Mouse (Mus musculus) embryonic fibroblast, embryonic 13.5 days (primary cell): ENCODE results near the gene Prepl.

ENCODE experiments used
- CTCF ChIP-seq: IDR thresholded peaks from 2 replicates; pipeline ENCODE4 v1.5.1; 2011; ENCODE audit warnings: mild to moderate bottlenecking, control low read depth, low read length, moderate library complexity, borderline replicate concordance; ENCODE audit not compliant: insufficient read depth
- POLR2A ChIP-seq: IDR thresholded peaks from 2 replicates; pipeline ENCODE4 v1.6.1; 2011; ENCODE audit warnings: low read depth, mild to moderate bottlenecking, control low read depth, low read length, moderate library complexity

GRCm38 (mm10) chr17:85087591-85087990 is 2.5 kb downstream of the Prepl start:
- no peak for TF ChIP-seq CTCF
- TF ChIP-seq POLR2A = no peak
